11 mouse cellular contexts compared by ENCODE assay signal in the genomic region with DNA sequence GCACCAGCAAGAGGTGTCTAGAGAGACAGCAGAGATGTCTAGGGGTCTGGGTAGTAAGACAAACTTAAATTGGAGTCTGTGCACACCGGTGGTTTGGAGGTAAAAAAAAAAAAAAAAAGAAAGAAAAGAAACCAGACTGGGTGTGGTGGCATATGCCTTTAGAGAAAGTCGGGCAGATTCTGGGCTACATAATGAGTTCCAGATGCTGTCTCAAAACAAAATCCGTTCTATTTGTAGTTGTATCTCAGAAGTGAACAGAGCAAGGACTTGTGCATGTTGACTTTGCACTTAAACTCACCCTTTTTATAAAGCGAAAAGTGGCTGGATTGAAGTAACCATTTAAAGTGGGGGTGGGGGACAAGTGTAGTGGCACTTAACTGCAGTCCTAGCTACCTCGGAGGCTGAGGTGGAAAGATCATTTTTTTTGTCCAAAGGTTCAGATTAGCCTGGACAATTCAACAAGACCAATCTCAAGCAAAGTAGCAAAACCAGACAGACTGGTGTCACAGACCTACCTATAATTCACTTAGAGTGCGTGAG. TPM values are rescaled to one million over a fixed set of nuclear protein-coding genes. Genes with fewer than 3 reads are reported as not detected.
A peak's percentile ranks its signal among the peaks of the same experiment; 100 is the strongest.
DNase-seq lines count a peak whose midpoint lies in the region; ATAC-seq and TF ChIP-seq lines count a peak whose summit lies in the region.
"Had no signal": no experiment of that assay in that cellular context is flagged by ENCODE, and none has a peak within 500 bp of the region (broad histone marks: within the 10 kb centered on the region; RNA-seq: fewer than 3 reads in every experiment).

No protein-coding gene starts in this region.

- no peak for ATAC-seq in midbrain, embryonic 13.5 days
- ATAC-seq in midbrain, postnatal 0 days (ENCODE audit: low FRiP score) = no peak

- H3K4me1 ChIP-seq in midbrain, embryonic 13.5 days (replicated peaks) = peaks cover 22% of the 10 kb centered on the region
- peaks cover 12% of the 10 kb centered on the region for H3K4me1 ChIP-seq in midbrain, postnatal 0 days (ENCODE audit: insufficient read depth, low read length)

- WGBS in midbrain, embryonic 13.5 days = 74% methylated on average over 6 of the region's 6 CpGs
- WGBS in midbrain, postnatal 0 days = 80% methylated on average over 6 of the region's 6 CpGs

- no peak for DNase-seq in gastrocnemius, adult 2 months
- DNase-seq in gastrocnemius, postnatal 10 days = no peak
- peak; percentile 40 for DNase-seq in embryo, embryonic 11 days
- peak; percentile 29 for DNase-seq in forelimb bud, embryonic 11.5 days (ENCODE audit: low read depth, low spot score)
- DNase-seq in lung, postnatal 10 days = peak; percentile 19
- no peak for DNase-seq in frontal cortex, postnatal 25 days (ENCODE audit: low spot score in 2 of 2)
- DNase-seq in midbrain, postnatal 0 days (ENCODE audit: low spot score) = no peak

- intact Hi-C loops in gastrocnemius, adult 2 months (cut with DNase I) = loop anchor here (10.0 kb wide), 1 partner anchor 110 kb away; the partner anchor contains the start of gene Sfmbt1

- TF ChIP-seq CTCF in gastrocnemius, adult 2 months (IDR thresholded peaks at IDR 0.05) = no peak
- TF ChIP-seq CTCF in midbrain, postnatal 0 days (IDR thresholded peaks at IDR 0.05) = no peak

- H3K4me2 ChIP-seq in midbrain, embryonic 13.5 days (replicated peaks) = no peak overlapping the region
- no peak overlapping the region for H3K4me2 ChIP-seq in midbrain, postnatal 0 days (ENCODE audit: low read depth, low read length, poor library complexity, severe bottlenecking)

- no peaks in the 10 kb centered on the region for H3K9me3 ChIP-seq in midbrain, embryonic 13.5 days
- H3K9me3 ChIP-seq in midbrain, postnatal 0 days (ENCODE audit: low read length) = no peaks in the 10 kb centered on the region
- H3K9me3 ChIP-seq: hindbrain, embryonic 12.5 days; liver, embryonic 15.5 days had no signal

- no peak overlapping the region for H3K4me3 ChIP-seq in gastrocnemius, adult 2 months
- H3K4me3 ChIP-seq in midbrain, embryonic 13.5 days (replicated peaks) = no peak overlapping the region
- no peak overlapping the region for H3K4me3 ChIP-seq in midbrain, postnatal 0 days (ENCODE audit: low read depth, low read length)

- peaks cover 4% of the 10 kb centered on the region for H3K36me3 ChIP-seq in midbrain, embryonic 13.5 days
- H3K36me3 ChIP-seq in midbrain, postnatal 0 days (ENCODE audit: insufficient read depth, low read length) = 0 out of 2 replicates have a peak, but pooled peaks cover 4% of the 10 kb centered on the region

- H3K9ac ChIP-seq in midbrain, embryonic 13.5 days (replicated peaks) = no peak overlapping the region
- H3K9ac ChIP-seq in midbrain, postnatal 0 days (replicated peaks; ENCODE audit: low read length, poor library complexity, severe bottlenecking) = no peak overlapping the region

- H3K27me3 ChIP-seq in midbrain, embryonic 13.5 days = no peaks in the 10 kb centered on the region
- H3K27me3 ChIP-seq in midbrain, postnatal 0 days (ENCODE audit: insufficient read depth, low read length) = no peaks in the 10 kb centered on the region
- H3K27me3 ChIP-seq: hindbrain, embryonic 12.5 days; liver, embryonic 15.5 days had no signal

- H3K27ac ChIP-seq in gastrocnemius, adult 2 months = peak overlapping the region; percentile 90; the same call in 1 of the 2 replicates
- H3K27ac ChIP-seq in midbrain, embryonic 13.5 days = no peak overlapping the region
- no peak overlapping the region for H3K27ac ChIP-seq in midbrain, postnatal 0 days (ENCODE audit: low read depth, low read length)
- H3K27ac ChIP-seq: hindbrain, embryonic 12.5 days; liver, embryonic 15.5 days had no signal

RNA-seq across cellular contexts. Expression of gene Tmem110, which starts 0.9 kb away (rescaled TPM):
- total RNA-seq in gastrocnemius, adult 2 months (2021) = 10 to 100 TPM in 1 of 2 experiments, 1 to 10 TPM in 1; 6.2 to 12.6 TPM
- total RNA-seq in gastrocnemius, postnatal 10 days (2021) = 10 to 100 TPM; 10.2 to 15.2 TPM
- polyA plus RNA-seq in midbrain, embryonic 13.5 days (2015; fragmentation: Nextera tagmentation; extraction: Ambion mirVana) = 18.2 and 18.9 TPM in 2 replicates
- total RNA-seq in midbrain, postnatal 0 days (2014; rRNA removed) = 15.0 and 16.9 TPM in 2 replicates
- polyA plus RNA-seq in midbrain, postnatal 0 days (2015; fragmentation: Nextera tagmentation; extraction: Ambion mirVana) = 14.3 and 14.5 TPM in 2 replicates

RNA-seq across cellular contexts. Expression of gene Mustn1, which starts 54.5 kb away (rescaled TPM):
- total RNA-seq in gastrocnemius, adult 2 months (2021) = 10 to 100 TPM; 53.6 to 65.4 TPM
- total RNA-seq in gastrocnemius, postnatal 10 days (2021) = 100 to 1,000 TPM in 1 of 2 experiments, 10 to 100 TPM in 1; 91.8 to 112 TPM
- polyA plus RNA-seq in midbrain, embryonic 13.5 days (2015; fragmentation: Nextera tagmentation; extraction: Ambion mirVana) = 0.67 and 0.70 TPM in 2 replicates
- 0.19 and 1.0 TPM in 2 replicates for total RNA-seq in midbrain, postnatal 0 days (2014; rRNA removed)
- 1.0 and 2.0 TPM in 2 replicates for polyA plus RNA-seq in midbrain, postnatal 0 days (2015; fragmentation: Nextera tagmentation; extraction: Ambion mirVana)
- total RNA-seq: monocyte, adult 5-6 weeks had no signal

Comparison
In these comparisons a context has a peak if more than half of its experiments do, and no peak if none do; other contexts are left out.
1. DNase-seq: peak in embryo, embryonic 11 days (single experiment), forelimb bud, embryonic 11.5 days (single experiment) and lung, postnatal 10 days (single experiment); none in gastrocnemius, adult 2 months (single experiment), gastrocnemius, postnatal 10 days (single experiment), frontal cortex, postnatal 25 days (0 of 2) and midbrain, postnatal 0 days (single experiment).
2. RNA of gene Mustn1, which starts 54.5 kb away (total RNA-seq): 91.8 to 112 TPM in gastrocnemius, postnatal 10 days and 53.6 to 65.4 TPM in gastrocnemius, adult 2 months; 0.19 to 1.0 TPM in midbrain, postnatal 0 days; every median in the first group is over 10 times any median in the second.